Mouse (Mus musculus) heart, embryonic 16.5 days (tissue): ENCODE data around the gene Uap1. TPM values are rescaled to one million over a fixed set of nuclear protein-coding genes. Genes with fewer than 3 reads are reported as not detected.

Experiments used
- ATAC-seq: fragments of 200-750 bp; cut with Nextera tagmentation; replicated peaks from 2 replicates; pipeline ENCODE4 v1.8.0; 2017; ENCODE audit warnings: moderate number of reproducible peaks; ENCODE audit not compliant: insufficient read depth, low FRiP score; ENCODE audit errors: extremely low read depth
- H3K27ac ChIP-seq: fragments of 300-500 bp; sonication (generic); 2 replicates; pipeline ENCODE4 v1.5.1; 2014; ENCODE audit warnings: mild to moderate bottlenecking, low read length, control low read depth, moderate library complexity
- H3K27me3 ChIP-seq: fragments of 300-500 bp; sonication (generic); 2 replicates; pipeline ENCODE4 v1.6.1; 2014; ENCODE audit warnings: low read length, mixed read lengths; ENCODE audit not compliant: control insufficient read depth, insufficient read depth
- H3K36me3 ChIP-seq: fragments of 300-500 bp; sonication (generic); 2 replicates; pipeline ENCODE4 v1.6.1; 2014; ENCODE audit not compliant: control insufficient read depth, insufficient read depth
- H3K4me1 ChIP-seq: fragments of 300-500 bp; sonication (generic); 2 replicates; pipeline ENCODE4 v1.6.1; 2014; ENCODE audit warnings: low read length, mixed read lengths; ENCODE audit not compliant: control insufficient read depth, insufficient read depth
- H3K4me2 ChIP-seq: fragments of 300-500 bp; sonication (generic); 2 replicates; pipeline ENCODE4 v1.6.1; 2014; ENCODE audit warnings: low read depth, mild to moderate bottlenecking, control low read depth, low read length
- H3K4me3 ChIP-seq: fragments of 300-500 bp; sonication (generic); 2 replicates; pipeline ENCODE4 v1.5.1; 2014; ENCODE audit warnings: mild to moderate bottlenecking, control low read depth, low read length
- H3K9ac ChIP-seq: fragments of 300-500 bp; sonication (generic); 2 replicates; pipeline ENCODE4 v1.6.1; 2014; ENCODE audit warnings: low read length, control low read depth
- H3K9me3 ChIP-seq: fragments of 300-500 bp; sonication (generic); replicated peaks from 2 replicates; pipeline ENCODE4 v1.6.1; 2016; ENCODE audit warnings: low read length; ENCODE audit not compliant: control insufficient read depth
- WGBS: fragments of 180-500 bp; shearing (Covaris S2); extraction: QIAGEN DNeasy Blood & Tissue Kit; methylation state at CpG from one replicate; pipeline ENCODE4 v1.1.7; 2014; 5-methylcytosine and 5-hydroxymethylcytosine counted together
- polyA plus RNA-seq: library from polyadenylated mRNA; unstranded; fragments of >200 nt; fragmentation: Nextera tagmentation; extraction: Ambion mirVana; gene quantifications from 2 replicates; pipeline ENCODE4 v1.2.1, GENCODE M21; 2015

Gene Uap1
- polyA plus RNA-seq, 1 experiment from 2014 or later: 48.8 TPM

GRCm38 (mm10) chr1:170160397-170160938 is 14.3 kb downstream of the Uap1 start:
- no peak overlapping the region for H3K9ac ChIP-seq
- H3K4me1 ChIP-seq: peaks cover 3% of the 10 kb centered on the region; the same call in 1 of the 2 replicates
- H3K4me3 ChIP-seq: no peak overlapping the region
- ATAC-seq: no peak
- WGBS: 77% methylated on average over 3 of the region's 3 CpGs
- H3K9me3 ChIP-seq: no peaks in the 10 kb centered on the region
- H3K4me2 ChIP-seq: no peak overlapping the region
- H3K27me3 ChIP-seq: no peaks in the 10 kb centered on the region
- peaks cover 22% of the 10 kb centered on the region for H3K36me3 ChIP-seq
- H3K27ac ChIP-seq: no peak overlapping the region

- Histone ChIP-seq H3K36me3 (peaks cover 23% of the 10 kb centered on the region), H3K9ac (no peak overlapping the region)
- 87% methylated on average over 2 of the region's 2 CpGs for WGBS
Measured at GRCm38 (mm10) chr1:170159707-170160106, 15.1 kb downstream of the Uap1 start.

GRCm38 (mm10) chr1:170155761-170156160 is 19.0 kb downstream of the Uap1 start:
- no peak overlapping the region for H3K9ac ChIP-seq
- no peak overlapping the region for H3K4me2 ChIP-seq
- peaks cover 20% of the 10 kb centered on the region for H3K36me3 ChIP-seq
- ATAC-seq: no peak
- H3K9me3 ChIP-seq: no peaks in the 10 kb centered on the region
- no peak overlapping the region for H3K27ac ChIP-seq
- H3K4me1 ChIP-seq: no peaks in the 10 kb centered on the region
- H3K4me3 ChIP-seq: no peak overlapping the region
- H3K27me3 ChIP-seq: no peaks in the 10 kb centered on the region
- WGBS: 90% methylated on average over 5 of the region's 5 CpGs

More at GRCm38 (mm10) chr1:170159707-170160106, 15.1 kb downstream of the Uap1 start:
- Histone ChIP-seq H3K4me1 (peaks cover 3% of the 10 kb centered on the region; the same call in 1 of the 2 replicates), H3K27ac (no peak overlapping the region), H3K9me3 (no peaks in the 10 kb centered on the region), H3K4me2 (no peak overlapping the region), H3K27me3 (no peaks in the 10 kb centered on the region), H3K4me3 (no peak overlapping the region)
- ATAC-seq: no peak

GRCm38 (mm10) chr1:170155298-170155697 is 19.5 kb downstream of the Uap1 start:
- no peaks in the 10 kb centered on the region for H3K4me1 ChIP-seq
- no peak overlapping the region for H3K9ac ChIP-seq
- no peaks in the 10 kb centered on the region for H3K9me3 ChIP-seq
- no peak overlapping the region for H3K27ac ChIP-seq
- peaks cover 20% of the 10 kb centered on the region for H3K36me3 ChIP-seq
- H3K4me2 ChIP-seq: no peak overlapping the region
- no peaks in the 10 kb centered on the region for H3K27me3 ChIP-seq
- no peak for ATAC-seq
- H3K4me3 ChIP-seq: no peak overlapping the region
- WGBS: 76% methylated on average over 2 of the region's 2 CpGs

GRCm38 (mm10) chr1:170153986-170154385 is 20.8 kb downstream of the Uap1 start:
- Histone ChIP-seq H3K36me3 (peaks cover 28% of the 10 kb centered on the region), H3K4me2 (no peak overlapping the region)
- WGBS: 88% methylated on average over 8 of the region's 8 CpGs

GRCm38 (mm10) chr1:170152552-170152951 is 22.2 kb downstream of the Uap1 start:
- Histone ChIP-seq H3K27me3 (no peaks in the 10 kb centered on the region), H3K36me3 (peaks cover 23% of the 10 kb centered on the region), H3K4me1 (peaks cover 4% of the 10 kb centered on the region; the same call in 1 of the 2 replicates), H3K4me3 (no peak overlapping the region), H3K9me3 (no peaks in the 10 kb centered on the region), H3K4me2 (no peak overlapping the region), H3K9ac (no peak overlapping the region), H3K27ac (no peak overlapping the region)
- WGBS: 87% methylated on average over 2 of the region's 2 CpGs
- no peak for ATAC-seq

More at GRCm38 (mm10) chr1:170153986-170154385, 20.8 kb downstream of the Uap1 start:
- H3K4me1 ChIP-seq: no peaks in the 10 kb centered on the region
- H3K27me3 ChIP-seq: no peaks in the 10 kb centered on the region
- H3K4me3 ChIP-seq: no peak overlapping the region
- no peak for ATAC-seq
- no peaks in the 10 kb centered on the region for H3K9me3 ChIP-seq
- no peak overlapping the region for H3K27ac ChIP-seq
- no peak overlapping the region for H3K9ac ChIP-seq

- no peaks in the 10 kb centered on the region for H3K9me3 ChIP-seq
- 89% methylated on average over 6 of the region's 6 CpGs for WGBS
- H3K9ac ChIP-seq: no peak overlapping the region
- H3K4me3 ChIP-seq: no peak overlapping the region
- H3K4me1 ChIP-seq: peaks cover 7% of the 10 kb centered on the region; the same call in 1 of the 2 replicates
- no peak overlapping the region for H3K4me2 ChIP-seq
- no peaks in the 10 kb centered on the region for H3K27me3 ChIP-seq
- peaks cover 21% of the 10 kb centered on the region for H3K36me3 ChIP-seq
- no peak for ATAC-seq
- no peak overlapping the region for H3K27ac ChIP-seq
Measured at GRCm38 (mm10) chr1:170150870-170151269, 23.9 kb downstream of the Uap1 start.

GRCm38 (mm10) chr1:170149756-170150155 is 25.0 kb downstream of the Uap1 start:
- Histone ChIP-seq H3K4me2 (no peak overlapping the region), H3K4me1 (peaks cover 7% of the 10 kb centered on the region; the same call in 1 of the 2 replicates), H3K27ac (no peak overlapping the region), H3K4me3 (no peak overlapping the region), H3K27me3 (no peaks in the 10 kb centered on the region), H3K36me3 (peaks cover 15% of the 10 kb centered on the region), H3K9ac (no peak overlapping the region), H3K9me3 (no peaks in the 10 kb centered on the region)
- 86% methylated on average over 4 of the region's 4 CpGs for WGBS
- ATAC-seq: no peak

GRCm38 (mm10) chr1:170148536-170148935 is 26.2 kb downstream of the Uap1 start:
- Histone ChIP-seq H3K36me3 (peaks cover 23% of the 10 kb centered on the region), H3K27ac (no peak overlapping the region)
- no peak for ATAC-seq

More at GRCm38 (mm10) chr1:170148536-170148935, 26.2 kb downstream of the Uap1 start:
- H3K4me3 ChIP-seq: no peak overlapping the region
- H3K27me3 ChIP-seq: no peaks in the 10 kb centered on the region
- 48% methylated on average over 6 of the region's 6 CpGs for WGBS
- no peaks in the 10 kb centered on the region for H3K9me3 ChIP-seq
- no peak overlapping the region for H3K4me2 ChIP-seq
- no peak overlapping the region for H3K9ac ChIP-seq
- peaks cover 7% of the 10 kb centered on the region; the same call in 1 of the 2 replicates for H3K4me1 ChIP-seq
